Mouse (Mus musculus): ENCODE measurements at regions not wholly inside any gene's neighbourhood (a gene's known extent, or its start where the extent isn't known, plus 50 kb on each side); places are given as distances from the start of the nearest gene placed in this dataset.

- DNase-seq (ENCODE audit: low spot score in 2 of 2): peak in 1 of 2 experiments; percentile 3
Observed at GRCm38 (mm10) chrX:162210848-162211247, 51.3 kb upstream of the Nhs start.
